Mouse (Mus musculus): Measurements from ENCODE around the gene Tpx2.

Tpx2 gene

DNA sequence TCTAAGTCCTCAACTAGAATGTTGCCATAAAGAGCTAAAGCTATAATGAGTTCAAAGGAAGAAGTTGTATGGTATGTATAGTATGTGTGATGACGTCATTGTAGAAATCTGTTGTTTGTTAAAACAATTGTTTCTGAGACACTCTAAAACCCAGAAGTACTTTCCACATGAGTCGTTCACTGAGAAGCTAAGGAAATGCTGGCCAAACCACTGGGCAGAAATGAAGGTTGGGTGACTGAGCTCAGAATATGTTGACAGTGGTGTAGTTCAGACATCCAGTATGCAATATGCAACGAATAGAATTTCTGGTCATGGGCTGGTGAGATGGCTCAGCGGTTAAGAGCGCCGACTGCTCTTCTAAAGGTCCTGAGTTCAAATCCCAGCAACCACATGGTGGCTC is 15.6 kb downstream of the Tpx2 start:
- no peak for DNase-seq (ENCODE audit: low spot score)

DNA sequence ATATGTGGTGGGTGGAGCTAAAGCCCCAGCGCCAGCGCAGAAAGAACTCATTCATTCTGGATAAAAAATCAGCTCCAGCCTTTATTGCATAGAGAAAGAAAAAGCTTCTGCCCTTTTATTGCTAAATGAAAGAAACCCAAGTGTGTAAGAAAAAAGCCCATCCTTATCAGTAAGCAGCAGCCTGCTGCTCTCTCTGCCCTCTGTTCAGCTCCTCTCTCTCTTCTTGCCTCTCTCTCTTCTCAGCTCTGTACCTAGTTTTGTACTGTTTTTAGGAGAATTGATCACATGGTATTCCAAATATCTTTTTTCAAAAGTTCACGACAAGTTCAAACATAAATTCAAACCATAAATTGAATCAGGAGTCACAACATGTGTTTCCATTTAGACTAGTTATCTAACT is 30.5 kb downstream of the Tpx2 start:
- DNase-seq (ENCODE audit: low spot score) = no peak

DNA sequence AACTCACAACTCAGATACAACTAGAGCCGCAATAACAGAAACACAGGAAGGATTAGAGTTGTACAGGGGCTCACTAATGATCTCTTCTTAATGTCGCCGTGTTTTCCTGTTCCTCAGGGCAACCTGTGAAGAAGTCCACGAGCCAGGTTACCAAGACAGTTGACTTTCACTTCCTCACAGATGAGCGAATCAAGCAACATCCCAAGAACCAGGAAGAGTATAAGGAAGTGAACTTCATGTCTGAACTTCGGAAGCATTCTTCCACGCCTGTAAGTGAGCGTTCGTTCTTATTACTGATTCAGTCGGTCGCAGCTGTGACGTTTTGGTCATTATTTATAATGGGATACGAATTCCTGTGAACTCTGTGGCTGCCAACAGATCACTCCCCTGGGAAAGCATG is 33.1 kb downstream of the Tpx2 start:
- no peak for DNase-seq (ENCODE audit: low spot score)

DNA sequence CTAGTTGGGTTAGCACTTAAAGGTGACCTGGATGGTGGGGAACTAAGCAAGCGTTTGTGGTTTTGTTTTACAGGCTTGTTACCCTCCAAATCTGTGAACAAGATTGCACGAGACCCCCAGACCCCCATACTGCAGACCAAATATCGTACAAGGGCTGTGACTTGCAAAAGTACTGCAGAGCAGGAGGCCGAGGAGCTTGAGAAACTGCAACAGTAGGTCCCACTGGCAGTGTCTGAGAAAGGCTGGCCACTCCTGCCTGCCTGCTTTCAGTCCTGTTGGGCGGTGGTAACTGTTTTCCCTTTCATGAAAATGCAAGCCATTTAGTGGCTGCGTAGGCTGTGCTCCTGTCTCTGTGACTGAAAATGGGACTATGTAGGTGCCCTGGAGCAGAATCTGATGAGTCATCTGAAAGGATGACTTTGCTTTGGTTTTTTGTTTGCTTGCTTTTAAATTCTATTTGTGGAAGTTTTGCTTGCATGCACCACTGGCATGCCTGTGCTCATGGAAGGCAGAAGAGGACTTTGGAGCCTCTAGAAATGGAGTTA is 36.4 kb downstream of the Tpx2 start:
- DNase-seq (ENCODE audit: low spot score) = no peak

DNA sequence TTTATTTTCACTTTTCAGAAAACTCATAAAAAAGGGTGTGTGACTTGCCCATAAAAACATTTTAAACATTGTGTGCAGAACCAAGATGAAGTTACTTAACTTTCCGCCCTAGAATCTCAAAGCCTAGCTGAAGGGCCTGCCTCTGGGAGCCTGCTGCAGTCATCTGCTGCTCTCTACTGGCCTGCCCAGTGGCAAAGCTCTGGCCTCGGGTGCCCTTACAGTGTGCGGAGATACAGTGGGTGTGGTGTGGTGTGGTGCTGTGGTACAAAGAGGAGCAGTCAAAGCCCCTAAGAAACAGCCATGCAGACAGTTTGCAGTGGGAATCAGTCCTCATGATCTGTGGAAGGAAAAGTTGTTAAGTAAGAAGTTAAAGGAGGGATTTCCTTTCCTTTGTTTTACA is 39.5 kb downstream of the Tpx2 start:
- no peak for DNase-seq (ENCODE audit: low spot score)

DNA sequence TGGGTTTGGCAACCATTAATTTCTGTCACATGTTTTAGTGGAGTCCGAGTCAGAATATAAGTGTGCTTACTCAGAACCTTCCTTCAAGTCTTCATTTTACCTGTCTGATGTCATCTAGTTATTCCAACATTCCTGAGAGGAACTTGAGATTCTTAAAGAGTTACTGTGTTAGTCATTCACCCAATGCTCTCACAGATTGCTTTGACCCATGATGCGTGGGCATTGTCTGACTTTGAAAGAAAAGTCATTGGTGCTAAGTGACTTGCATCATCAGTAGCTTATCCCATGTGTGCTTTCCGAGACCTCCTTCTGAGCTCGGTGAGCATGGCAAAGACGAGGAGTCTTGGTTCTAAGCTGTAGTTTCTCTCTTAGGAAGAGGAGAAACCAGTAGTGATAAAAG is 41.0 kb downstream of the Tpx2 start:
- DNase-seq (ENCODE audit: low spot score) = no peak

DNA sequence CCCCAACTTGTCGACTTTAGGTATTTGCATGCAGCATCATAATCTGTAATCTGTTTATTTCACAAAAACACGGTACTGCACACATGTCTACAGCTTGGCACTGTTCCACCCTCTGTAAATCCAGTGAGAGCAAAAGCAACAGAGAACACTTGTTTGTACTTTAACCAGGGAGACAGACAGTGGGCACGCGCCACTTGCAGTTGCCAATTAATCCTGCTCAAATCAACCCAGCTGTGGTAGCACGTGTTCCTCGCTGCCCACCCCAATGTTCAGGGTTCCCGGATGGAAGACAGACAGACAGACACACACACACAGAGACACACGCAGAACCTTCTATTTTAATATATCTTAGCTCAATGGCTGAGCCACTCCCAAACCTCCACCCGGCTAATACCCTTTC is 48.1 kb downstream of the Tpx2 start:
- DNase-seq (ENCODE audit: low spot score) = no peak

DNA sequence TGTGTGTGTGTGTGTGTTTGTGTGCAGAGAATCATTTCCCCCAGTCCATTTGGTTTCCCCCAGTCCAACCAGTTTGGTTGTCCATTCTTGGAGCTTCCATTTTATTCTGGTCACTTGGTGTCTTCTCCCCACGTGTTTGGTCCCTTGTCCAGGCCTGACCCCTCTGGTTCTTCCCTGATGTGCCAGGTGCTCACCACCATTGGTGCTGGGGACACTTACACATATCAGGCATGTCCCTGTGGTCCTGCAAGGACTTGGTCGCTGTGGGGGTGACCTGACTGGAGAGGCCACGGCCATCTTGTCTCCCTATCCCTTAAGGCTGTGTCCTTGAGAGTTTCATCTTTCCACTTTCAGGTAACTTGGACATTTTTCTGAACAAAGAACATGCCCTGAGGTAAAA is 49.2 kb downstream of the Tpx2 start:
- DNase-seq (ENCODE audit: low spot score) = no peak

DNA sequence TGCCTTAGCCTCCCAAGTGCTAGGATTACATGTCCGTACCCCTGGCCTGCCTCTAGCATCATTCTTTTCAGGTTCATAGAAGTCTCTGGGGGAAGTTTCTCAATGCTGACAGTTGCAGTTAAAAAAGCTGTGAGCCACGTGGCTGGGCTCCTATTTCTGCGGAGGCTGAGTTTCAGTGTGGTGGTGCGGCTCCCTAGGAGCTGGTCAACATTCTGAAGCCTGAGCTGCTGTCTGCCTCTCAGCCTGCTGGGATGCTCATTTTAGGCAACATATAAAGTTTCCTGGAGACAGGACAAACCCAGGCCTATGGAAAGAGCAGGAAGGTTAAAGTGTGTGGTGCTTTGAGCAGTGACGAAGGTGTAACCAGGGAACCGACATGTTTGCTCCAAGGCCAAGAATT is 51.2 kb downstream of the Tpx2 start:
- DNase-seq (ENCODE audit: low spot score) = no peak

DNA sequence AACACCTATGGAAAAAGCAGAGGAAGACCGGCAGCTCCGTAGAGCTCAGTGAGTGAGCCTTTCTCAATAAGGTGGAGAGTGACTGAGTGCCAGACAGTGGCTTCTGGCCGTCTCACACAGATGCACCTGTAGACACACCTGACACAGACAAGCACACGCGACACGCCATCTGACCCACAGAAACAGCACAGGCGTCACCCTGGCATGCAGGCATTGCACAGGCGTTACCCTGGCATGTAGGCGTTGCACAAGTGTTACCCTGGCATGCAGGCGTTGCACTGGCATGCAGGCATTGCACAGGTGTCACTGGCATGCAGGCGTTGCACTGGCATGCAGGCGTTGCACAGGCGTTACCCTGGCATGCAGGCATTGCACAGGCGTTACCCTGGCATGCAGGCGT is 53.5 kb downstream of the Tpx2 start:
- no peak for DNase-seq (ENCODE audit: low spot score)

DNA sequence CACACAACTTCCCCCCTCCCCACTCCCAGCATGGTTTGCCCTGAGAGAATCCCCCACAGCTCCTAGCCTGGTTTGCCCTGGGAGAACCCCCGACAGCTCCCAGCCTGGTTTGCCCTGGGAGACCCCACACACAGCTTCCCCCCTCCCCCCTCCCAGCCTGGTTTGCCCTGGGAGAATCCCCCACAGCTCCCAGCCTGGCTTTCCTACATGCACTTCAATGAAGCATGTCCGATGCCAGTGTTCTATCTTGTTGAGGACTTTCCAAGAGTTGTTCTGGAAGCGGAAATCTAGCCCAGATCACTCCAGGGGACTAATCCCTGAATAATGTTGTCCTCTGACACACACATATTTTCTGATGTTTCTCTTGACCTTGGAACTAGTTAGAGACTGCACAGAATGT is 54.9 kb downstream of the Tpx2 start:
- DNase-seq (ENCODE audit: low spot score) = no peak

DNA sequence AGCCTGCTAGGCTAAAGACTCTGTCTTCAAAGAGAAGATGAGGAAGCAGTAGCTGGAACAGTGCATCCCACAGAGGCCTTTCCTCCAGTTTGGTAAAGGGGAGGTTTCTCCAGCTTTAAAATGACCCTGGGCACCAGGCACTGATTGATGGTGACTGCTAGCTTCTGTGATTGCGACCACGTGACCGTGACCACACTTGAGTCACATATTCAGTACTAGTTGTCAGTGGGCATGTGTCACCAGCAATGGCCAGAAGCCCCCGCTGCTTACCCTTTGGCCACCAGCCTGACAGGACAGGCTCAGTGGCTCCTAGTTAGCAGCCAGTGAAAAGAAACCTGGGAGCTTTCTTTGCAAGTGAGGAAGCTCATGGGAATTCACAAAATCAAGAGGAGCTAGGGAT is 55.8 kb downstream of the Tpx2 start:
- no peak for DNase-seq (ENCODE audit: low spot score)

DNA sequence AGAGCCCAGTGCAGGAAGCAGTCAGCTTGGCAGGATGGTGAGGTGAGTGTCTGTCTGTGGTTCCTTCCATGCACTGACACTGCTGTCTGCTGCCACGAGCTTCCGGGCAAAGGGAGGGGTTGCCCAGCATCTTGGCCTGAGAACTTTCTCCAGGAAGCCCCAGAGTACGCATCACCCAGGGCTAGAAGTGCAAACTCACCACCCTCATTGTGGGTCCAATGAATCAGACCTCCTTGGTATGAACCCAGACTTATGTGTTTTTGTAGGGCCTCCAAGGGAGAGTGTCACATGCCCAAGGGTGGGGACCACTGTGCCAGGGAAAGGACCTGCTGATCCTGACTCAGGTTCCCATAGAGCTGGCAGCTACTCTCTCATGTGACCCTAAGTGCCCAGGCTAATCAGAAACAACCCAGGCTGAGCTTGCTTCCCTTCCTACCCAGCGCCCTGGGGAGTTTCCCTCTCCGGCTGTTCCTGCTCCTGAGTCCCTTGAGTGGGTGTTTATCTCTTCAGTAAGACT is 56.4 kb downstream of the Tpx2 start:
- no peak for DNase-seq (ENCODE audit: low spot score)

DNA sequence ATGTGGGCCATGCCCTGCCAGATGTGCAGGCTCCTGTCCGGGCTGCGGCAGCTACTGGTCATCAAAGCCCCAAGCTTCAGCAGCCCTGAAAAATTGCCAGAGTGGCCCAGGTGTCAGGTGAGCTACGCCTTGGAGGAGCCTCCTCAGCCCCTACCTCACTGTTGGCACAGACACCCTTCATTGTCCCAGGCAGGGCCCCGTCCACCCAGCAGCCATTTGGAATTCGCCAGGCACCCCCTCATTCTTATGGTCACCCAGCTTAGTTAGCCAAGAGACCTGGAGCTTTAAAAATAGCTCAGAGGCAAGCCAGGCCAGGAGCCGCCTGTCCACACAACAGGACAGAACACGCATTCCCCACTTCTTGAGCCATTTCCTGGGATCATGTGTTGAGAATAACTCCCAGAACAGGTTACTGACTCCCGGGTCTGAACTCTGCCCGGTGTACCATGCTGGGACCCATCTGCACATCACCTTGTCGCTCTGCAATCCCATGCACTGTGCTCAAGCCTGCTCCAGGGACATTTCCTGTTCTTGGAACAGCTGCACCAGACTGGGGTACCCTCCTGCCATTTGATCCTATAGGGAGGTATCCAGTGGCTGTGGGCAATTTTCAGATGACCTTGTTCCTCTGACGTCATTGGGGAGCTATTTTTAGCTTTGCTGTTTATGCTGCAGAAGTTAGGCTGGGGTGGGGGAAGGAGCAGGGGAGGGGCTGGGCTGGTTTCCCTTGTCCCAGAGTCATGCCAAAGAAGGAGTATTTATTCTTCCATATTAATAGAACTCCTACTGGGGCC is 57.5 kb downstream of the Tpx2 start:
- no peak for DNase-seq (ENCODE audit: low spot score)

DNA sequence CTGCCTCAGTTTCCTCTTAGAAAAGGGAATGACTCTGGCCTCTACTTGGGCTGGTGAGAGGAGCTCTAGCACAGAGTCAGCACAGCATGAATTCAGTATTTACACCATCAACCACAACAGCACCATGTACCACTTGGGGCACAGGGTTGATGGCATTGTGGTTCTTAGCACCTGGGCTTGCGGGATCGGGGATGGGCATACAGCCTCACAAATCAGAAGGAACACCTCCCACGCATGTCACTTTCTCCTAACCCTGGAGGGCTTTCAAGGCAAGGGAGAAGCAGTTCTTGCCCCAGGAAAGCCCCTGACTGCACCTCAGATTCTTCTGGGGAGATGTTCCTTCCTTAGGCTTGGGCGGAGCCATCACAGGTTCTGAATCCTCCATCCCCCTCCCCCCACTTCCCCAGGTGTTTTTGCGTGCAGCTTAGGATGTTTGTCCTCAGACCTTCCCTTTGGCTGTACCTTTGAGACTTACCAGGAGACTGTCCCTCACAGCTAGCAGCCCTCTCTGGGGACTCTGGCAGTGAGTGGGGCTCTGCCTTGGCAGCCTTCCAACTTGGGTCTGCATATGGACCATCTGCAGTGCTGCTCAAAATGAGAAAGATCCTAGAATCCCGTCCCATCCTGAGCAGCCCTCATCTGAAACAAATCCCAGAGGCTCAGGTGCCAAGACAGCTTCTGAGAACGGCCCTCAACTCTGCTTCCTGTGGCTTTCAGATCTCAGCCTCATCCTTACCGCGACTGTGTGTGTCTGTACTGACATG is 58.7 kb downstream of the Tpx2 start:
- no peak for DNase-seq (ENCODE audit: low spot score)

DNA sequence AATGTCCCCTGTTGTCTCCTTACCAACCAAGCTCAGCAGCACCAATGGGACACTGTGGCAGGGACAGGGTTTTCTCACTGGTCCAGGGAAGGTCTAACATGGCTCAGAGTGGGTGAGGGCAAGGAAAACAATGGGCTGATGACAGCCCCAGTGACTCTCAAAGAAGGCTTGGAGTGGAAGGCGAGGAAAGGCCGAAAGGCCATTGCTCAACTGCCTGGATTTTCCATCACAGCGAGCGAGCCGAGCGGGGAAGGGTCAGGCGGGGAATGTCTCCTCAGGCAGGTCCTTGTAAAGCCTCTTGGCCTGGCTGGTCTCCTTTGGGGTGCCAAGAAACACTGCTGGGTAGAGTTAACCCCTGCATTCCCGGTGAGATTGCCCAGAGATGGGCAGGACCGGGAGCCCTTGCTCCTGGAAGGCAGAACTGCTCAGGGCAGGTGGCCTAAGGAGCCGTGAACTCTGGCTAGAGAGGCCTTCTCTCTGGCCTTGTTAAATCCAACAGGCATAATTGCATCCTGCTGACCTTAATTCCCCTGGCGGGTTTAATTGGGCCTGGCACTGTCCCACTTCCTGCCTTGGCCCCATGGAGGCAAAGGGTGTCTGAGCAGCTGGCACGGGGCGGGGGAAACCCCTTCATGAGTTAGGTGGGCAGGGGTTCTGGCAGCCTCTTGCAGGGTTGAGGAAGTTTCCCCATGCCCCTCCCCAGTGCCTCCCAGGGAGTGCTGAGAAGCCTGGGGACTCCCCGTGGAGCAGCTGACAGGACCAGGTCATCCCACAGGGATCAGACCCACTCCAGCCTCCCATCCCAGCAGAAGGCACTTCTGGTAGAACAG is 59.6 kb downstream of the Tpx2 start:
- DNase-seq (ENCODE audit: low spot score) = no peak

DNA sequence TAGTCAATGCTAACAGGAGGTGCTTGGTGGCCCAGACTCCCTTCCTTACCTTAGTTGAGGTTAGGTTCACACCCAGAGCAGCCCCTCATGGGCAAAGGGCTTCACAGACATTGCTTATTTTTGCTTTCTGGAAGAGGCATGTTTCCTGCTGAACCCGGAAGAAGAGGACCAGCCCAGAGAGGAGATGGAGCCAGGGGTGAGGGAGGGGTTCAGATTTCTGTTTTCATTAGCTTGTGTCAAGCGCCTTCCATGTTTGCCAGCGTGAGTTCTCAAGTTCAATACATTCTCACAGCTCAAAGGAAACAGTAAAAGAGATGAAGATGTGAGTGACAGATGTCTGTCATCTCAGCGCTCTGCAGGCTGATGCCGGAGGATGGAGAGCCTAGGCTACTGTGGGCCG is 62.1 kb downstream of the Tpx2 start:
- no peak for DNase-seq (ENCODE audit: low spot score)

DNA sequence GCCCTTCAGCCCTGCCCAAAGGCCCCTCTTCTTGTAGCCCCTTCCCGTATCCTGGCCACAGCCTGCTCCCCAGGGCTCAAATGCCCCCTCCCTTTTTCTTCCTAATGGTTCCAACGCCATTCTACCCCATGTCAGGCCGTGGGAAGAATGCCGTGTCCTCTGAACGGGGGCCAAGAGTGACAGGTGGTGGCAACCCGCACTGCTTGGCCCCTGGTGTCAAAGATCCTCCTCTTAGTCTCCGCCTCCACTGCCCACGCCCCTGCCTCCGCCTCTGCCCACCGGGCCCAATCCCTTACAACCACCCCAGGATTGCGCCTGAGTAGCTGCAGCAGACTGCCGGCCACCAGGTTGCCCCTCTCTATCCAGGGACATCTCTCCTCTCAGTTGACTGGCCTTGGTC is 63.3 kb downstream of the Tpx2 start, which contains the start of gene Mylk2:
Gene Mylk2, plus strand, starts transcription at position 322 of the 400 bp plus-strand sequence.
- no peak for DNase-seq (ENCODE audit: low spot score)

DNA sequence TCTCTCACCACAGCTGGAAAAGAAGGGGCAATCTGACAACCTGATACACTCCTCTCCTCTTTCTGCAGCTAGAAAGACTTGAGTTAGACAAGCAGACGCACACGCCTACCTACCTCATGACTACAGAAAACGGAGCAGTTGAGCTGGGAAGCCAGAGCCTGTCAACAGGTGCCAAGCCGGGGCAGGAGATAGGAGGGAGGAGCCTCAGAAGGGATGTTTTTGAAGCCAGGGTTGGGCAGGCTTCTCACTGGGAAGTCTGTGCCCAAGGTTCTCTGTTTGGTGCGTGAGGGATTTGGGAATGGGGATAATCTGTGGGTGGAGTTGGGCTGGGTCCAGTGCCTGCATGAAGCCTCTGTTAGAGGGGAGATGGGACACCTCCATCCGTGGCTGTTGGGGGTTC is 63.7 kb downstream of the Tpx2 start:
- DNase-seq (ENCODE audit: low spot score) = no peak

DNA sequence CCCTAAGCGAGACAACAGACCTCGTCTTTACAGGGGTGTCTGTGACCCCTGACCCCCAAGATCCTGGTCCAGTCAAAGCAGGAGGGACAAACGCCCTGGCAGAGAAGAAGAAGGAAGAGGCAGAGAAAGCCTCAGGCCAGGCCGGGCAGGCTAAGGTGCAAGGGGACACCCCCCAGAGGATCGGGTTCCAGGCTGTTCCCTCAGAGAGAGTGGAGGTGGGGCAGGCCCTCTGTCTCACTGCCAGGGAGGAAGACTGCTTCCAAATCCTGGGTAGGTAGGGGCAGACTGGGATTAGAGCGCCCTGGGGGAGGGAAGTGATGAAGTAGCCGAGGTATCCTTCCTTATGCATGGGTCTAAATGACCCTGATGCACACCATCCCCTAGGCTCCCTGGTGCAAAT is 65.7 kb downstream of the Tpx2 start:
- no peak for DNase-seq (ENCODE audit: low spot score)

DNA sequence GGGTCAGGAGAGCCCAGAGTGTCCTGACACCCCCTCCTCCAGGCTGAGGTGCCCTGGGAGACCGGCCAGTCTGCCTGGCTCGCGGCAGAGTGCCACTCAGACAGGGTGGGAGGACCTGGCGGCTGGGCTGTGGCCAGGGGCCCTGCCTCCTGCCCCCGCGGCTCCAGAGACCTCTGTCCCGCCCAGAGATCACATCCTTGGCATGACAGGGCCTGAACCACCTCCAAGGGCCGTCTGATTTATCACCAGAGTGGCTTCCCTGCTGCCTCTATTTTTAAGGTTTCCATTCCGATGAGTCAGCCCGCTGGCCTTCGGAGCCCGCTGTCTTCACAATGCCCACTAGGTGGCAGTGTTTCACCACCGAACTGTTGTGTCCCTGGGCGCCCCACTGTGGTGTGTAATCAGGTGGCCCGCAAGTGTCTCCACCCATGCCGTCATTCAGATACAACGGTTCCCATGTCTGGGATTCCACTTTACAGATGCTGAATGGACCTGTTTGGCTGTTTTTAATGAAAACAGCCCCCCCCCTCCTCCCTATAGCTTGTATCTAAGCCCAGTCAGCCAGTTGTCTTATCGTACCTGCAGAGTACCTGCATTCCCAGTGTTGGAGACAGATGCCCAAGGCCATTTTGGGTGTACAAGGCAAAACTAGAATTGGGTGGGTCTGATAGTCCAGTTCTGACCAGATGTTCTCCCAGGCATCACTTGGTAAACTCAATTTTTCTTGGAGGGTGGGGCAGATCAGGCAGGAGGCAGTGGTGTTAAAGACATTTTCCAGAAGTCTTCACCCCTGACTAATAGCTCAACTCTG is 66.8 kb downstream of the Tpx2 start:
- DNase-seq (ENCODE audit: low spot score) = peak; percentile 91
